14 mouse cellular contexts compared by ENCODE assay signal in genomic region chr3:116350389-116350967, GRCm38 (mm10).
"Had no signal": no experiment of that assay in that cellular context is flagged by ENCODE, and none has a peak within 500 bp of the region (broad histone marks: within the 10 kb centered on the region; RNA-seq: fewer than 3 reads in every experiment).

No protein-coding gene starts in this region.

- H3K4me1 ChIP-seq: liver, embryonic 13.5 days; lung, embryonic 15.5 days; midbrain, embryonic 15.5 days had no signal

- H3K9me3 ChIP-seq: liver, embryonic 13.5 days; lung, embryonic 15.5 days; megakaryocyte, embryonic 14.5 days; midbrain, embryonic 15.5 days had no signal

- H3K4me2 ChIP-seq: liver, embryonic 13.5 days; lung, embryonic 15.5 days; midbrain, embryonic 11.5 days; midbrain, embryonic 15.5 days had no signal

- ATAC-seq: liver, postnatal 0 days; midbrain, embryonic 15.5 days had no signal

- H3K36me3 ChIP-seq: liver, embryonic 13.5 days; lung, embryonic 15.5 days; midbrain, embryonic 15.5 days had no signal

- H3K27me3 ChIP-seq: liver, embryonic 13.5 days; lung, embryonic 15.5 days; megakaryocyte, embryonic 14.5 days; midbrain, embryonic 15.5 days had no signal

- H3K9ac ChIP-seq: liver, embryonic 13.5 days; liver, postnatal 0 days; lung, embryonic 15.5 days; midbrain, embryonic 15.5 days had no signal

- DNase-seq: kidney, adult 11 months; left cerebral cortex, postnatal 4 days; liver; liver, embryonic 13.5 days; liver, postnatal 0 days; lung, postnatal 14 days; thymus, postnatal 4 days had no signal

- H3K4me3 ChIP-seq: liver, embryonic 13.5 days; lung, embryonic 15.5 days; megakaryocyte, embryonic 14.5 days; midbrain, embryonic 15.5 days had no signal

- H3K27ac ChIP-seq: kidney, postnatal 0 days; liver, embryonic 13.5 days; lung, embryonic 15.5 days; macrophage; midbrain, embryonic 15.5 days; stomach, postnatal 0 days had no signal
